Mouse (Mus musculus): Measurements from ENCODE around the gene Rad50. TPM values are rescaled to one million over a fixed set of nuclear protein-coding genes. Genes with fewer than 3 reads are reported as not detected.

The Rad50 gene
- polyA plus RNA-seq, 2 experiments from 2014 or later: 47.8 to 50.7 TPM

Other genes with a start within 250 kb of the Rad50 start
- not detected for gene Gm9837, start 236.8 kb downstream of the Rad50 start, polyA plus RNA-seq (2017; shearing (Covaris generic))
- gene Gm9945, start 227.2 kb downstream of the Rad50 start, polyA plus RNA-seq (2017; shearing (Covaris generic)): not detected
- gene Sowaha, start 227.0 kb downstream of the Rad50 start, polyA plus RNA-seq (2017; shearing (Covaris generic)): not detected
- gene Sept8, start 188.1 kb downstream of the Rad50 start, polyA plus RNA-seq (2017; shearing (Covaris generic)): 1 to 10 TPM in 1 of 2 experiments, under 1 TPM in 1; 0.95 to 1.0 TPM
- 1 to 10 TPM; 8.1 to 8.7 TPM for gene Kif3a, start 139.9 kb downstream of the Rad50 start, polyA plus RNA-seq (2017; shearing (Covaris generic))
- gene Il4, start 88.7 kb downstream of the Rad50 start, polyA plus RNA-seq (2017; shearing (Covaris generic)): 1 to 10 TPM; 3.1 to 4.0 TPM
- not detected for gene Il13, start 72.6 kb downstream of the Rad50 start, polyA plus RNA-seq (2017; shearing (Covaris generic))
- gene Il5, start 13.5 kb upstream of the Rad50 start, polyA plus RNA-seq (2017; shearing (Covaris generic)): not detected
- 100 to 1,000 TPM; 310 to 397 TPM for gene Irf1, start 62.7 kb upstream of the Rad50 start, polyA plus RNA-seq (2017; shearing (Covaris generic))
- 1 to 10 TPM; 6.1 to 9.8 TPM for gene Gm17334, start 65.9 kb upstream of the Rad50 start, polyA plus RNA-seq (2017; shearing (Covaris generic))
- 10 to 100 TPM; 31.5 to 32.1 TPM for gene Gm12216, start 151.9 kb upstream of the Rad50 start, polyA plus RNA-seq (2017; shearing (Covaris generic))
- gene Slc22a5, start 184.3 kb upstream of the Rad50 start, polyA plus RNA-seq (2017; shearing (Covaris generic)): 10 to 100 TPM; 25.9 to 29.3 TPM

All from CD4-positive, CD25-positive, alpha-beta regulatory T cell, adult 4 months (primary cell).